Mouse (Mus musculus) adrenal gland (tissue): ENCODE measurements around the gene Upk3bl.

Experiments
- intact Hi-C: fragments of 180-260 bp; cut with DNase I; formaldehyde crosslinking; loops from one replicate; pipeline ENCODE4 v1.15.1; 2025
- long read RNA-seq, 2 experiments: library from polyadenylated mRNA; unstranded; transcript quantifications; one replicate each; pipeline ENCODE4 v2.0.0; 2020; ENCODE audit warnings: borderline replicate concordance in 1 of 2; ENCODE audit not compliant: insufficient replicate concordance in 1 of 2

Gene Upk3bl
- long read RNA-seq, experiment 1 = 0 reads
- long read RNA-seq, experiment 2 = 0 reads

DNA sequence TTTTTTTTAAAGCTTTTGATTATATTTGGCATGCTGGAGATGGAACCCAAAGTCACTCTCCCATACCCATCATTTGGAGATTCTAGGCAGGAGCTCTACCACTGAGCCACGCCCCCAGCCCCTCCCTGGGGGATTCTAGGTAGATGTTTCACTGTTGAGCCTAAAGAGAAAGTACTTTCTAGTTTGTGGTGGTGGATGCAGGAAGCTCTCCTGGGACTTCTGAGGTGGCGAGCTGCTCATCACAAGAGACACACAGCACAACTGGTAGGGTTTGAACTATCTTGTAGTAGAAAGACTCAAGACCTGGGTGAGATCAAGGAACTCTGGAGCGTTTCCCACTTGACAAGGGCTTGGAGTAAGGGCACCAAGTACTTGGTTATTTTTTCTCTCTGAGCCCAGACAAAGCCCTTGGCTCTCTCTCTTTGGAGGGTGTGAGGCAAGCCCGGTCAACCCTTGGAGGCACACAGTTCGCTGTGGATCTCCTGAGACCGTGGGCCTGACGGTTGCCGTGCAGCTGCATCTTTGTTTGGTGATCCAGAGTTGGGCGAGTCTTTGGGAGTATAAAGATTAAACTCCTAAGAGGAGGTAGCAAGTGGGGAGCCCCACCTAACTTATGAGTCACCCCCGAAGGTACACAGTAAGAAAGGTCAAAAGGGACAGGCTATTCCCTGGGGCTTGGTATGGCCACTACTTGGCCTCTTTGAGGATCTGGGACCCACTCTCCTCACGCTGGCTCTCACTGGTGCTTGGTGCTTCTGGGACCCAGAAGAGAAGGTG, at the start of gene Upk3bl:
Upk3bl (plus strand) TSS at position 192 of the 777 bp plus-strand sequence.
- intact Hi-C loops = no loop called here

DNA sequence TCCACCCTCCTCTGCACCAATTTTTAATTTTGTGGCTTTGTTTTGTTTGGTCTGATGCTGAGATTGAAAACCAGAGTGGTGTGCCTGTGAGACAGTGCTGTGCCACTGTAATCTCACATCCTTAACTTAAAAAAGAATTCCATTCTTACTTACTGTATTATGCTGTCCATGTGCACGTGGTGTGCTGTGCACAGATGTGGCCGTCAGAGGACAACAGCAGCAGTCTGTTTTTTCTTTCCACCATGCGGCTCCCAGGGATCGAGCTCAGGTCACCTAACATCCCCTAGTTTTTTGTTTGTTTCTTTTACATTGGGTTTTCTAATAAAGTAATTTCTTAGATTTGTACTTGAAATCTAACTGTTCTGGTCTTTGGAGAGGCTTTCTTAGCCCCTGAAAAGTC, 49.8 kb upstream of the Upk3bl start:
- intact Hi-C loops = no loop called here

DNA sequence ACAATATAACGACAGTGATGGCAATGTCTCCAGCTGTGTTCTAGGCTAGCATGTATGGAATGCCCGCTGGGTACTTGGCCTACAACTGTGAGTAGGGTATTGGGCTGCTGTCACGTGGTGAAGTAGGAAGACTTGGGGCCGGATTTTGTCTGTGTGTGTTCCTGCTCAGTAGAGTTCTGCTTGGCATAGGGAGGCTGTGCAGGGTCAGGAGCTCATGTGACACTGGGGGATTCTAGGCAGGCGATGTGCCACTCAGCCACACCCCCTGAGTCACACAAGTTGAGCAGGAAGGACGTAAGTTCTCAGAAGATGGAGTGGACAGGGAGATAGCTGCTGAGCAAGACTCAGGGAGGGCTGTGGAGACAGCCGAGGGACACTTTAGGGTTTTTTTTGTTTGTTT, 46.5 kb upstream of the Upk3bl start:
- intact Hi-C loops = no loop called here

DNA sequence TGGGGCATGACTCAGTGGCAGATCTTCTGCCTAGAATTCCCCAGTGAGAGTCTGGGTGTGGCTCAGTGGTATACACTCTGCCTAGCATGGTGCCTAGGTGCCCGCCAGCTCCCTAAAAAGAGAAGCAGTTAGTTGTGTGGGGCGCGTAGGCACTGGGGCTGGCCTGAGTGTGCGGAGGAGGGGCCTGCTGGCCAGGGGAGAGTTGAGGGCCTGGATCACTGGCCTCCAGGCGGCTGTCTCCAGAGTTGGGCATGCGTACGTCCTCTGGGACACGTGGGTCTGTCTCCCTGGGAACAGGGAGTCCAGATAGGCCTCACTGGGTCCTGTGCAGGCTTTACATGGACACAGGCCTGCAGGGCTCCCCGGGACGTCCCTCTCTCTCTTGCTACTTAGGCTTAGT, 39.4 kb upstream of the Upk3bl start:
- intact Hi-C loops = no loop called here

DNA sequence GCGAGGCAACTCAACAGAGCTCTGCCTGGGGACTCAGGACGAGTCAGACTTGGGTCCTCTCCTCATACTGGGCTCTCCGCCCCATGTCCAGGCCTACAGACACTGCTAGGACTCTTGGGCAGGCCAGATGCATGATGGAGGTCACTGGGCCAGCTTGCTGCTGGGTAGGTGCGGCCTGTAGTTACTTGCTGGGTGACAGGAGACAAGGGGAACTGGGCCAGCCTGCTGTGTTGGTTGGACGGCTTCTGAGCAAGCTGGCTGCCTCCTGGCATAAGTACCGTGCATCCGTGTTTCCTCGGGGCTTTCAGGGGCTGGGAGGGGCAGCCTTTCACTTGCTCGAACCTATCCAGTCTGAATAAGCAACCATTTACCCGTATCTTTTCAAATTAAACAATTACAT, 38.7 kb upstream of the Upk3bl start:
- intact Hi-C loops = no loop called here

DNA sequence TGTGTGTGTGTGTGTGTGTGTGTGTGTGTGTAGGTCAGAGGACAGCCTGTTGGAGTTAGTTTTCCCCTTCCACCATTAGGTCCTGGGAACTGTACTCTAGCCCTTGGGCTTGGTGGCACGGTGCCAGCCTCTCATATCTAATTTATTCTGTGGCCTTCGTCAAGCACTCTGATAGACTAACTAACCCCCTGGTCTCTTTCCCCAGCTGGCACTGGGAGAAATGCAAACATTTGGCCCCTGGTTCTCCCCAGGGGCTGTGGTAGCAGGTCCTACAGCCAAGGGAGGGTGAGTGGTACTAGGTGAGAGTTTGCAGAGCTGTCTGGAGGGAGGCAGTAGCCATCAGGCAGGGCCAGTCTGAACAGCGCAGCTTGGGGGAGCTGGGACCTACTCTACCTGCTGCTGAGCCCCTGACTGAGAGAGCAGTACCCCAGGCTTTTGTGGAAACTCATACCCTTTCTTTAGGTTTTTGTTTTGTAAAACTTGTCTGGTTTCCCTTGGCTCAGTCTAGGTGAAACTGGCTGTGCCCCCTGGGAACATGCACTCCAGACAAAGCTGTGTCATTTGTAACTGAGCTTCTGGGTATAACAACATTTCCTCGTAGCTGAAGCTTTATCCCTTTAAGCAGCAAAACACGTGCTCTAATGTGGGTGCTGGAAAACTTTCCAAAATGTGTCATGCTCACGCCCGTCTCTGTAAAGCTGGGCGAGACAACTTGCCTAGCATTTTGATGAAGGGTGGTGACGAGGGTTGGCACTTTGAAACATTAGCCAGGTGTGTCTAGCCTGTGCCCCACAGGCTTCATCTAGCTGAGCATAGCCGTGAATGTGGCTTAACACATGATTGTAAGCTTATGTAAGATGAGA, 38.0 kb upstream of the Upk3bl start:
- intact Hi-C loops = no loop called here

DNA sequence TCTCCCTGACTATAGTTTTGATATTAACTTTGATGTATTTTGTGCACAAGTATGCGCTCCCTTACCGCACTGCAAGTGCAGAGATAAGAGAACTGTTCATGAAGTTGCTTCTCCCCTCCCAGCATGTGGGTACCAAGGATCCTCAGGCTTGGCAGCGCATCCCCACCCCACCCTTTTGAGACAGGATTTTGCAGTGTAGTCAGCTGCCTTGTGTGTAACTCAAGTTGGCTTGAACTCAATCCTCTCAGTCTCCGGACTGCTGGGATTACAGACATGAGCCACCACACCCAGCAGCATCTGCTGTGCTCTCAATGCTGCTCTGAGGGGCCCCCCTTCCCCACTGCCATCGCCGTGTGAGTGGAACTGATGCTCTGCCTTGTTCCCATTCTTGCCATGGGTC, 37.0 kb upstream of the Upk3bl start:
- intact Hi-C loops = no loop called here

DNA sequence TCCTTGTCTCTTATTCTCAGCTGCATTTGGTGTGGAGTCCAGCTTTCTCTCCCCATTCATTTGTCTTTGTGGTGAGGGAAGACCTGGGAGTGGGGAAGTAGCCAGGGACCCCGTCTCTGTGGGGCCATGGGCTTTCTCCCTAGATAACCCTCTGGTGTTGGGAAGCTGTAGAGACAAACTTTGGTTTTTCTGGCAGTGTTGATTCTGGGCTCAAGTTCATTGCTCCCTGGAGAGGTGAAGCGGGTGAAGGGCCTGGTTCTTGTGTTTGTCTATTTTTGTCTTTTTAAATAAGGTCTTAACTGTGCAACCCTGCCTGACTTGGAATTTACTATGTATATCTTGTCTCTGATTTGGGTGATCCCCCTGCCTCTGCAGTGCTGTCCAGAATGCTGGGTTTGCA, 35.6 kb upstream of the Upk3bl start:
- intact Hi-C loops = no loop called here

DNA sequence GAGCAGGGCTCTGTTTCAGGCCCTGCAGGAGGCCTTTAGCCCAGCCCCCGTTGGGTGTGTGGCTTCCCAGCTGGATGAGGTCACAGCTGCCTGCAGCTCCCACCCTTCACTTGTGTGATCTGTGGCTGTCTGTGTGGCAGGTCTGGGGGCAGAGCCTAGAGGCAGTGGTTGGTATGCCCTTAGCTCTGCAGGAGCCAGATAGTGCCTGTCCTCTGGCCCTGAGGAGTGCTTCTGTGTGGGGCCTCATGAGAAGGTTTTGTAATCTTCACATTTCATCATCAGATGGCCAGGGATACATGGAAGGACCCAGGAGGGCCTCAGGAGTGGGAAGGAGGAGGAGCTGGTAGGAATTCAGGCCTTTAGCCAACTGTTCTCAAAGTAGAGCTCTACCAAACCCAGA, 34.4 kb upstream of the Upk3bl start:
- intact Hi-C loops = no loop called here

DNA sequence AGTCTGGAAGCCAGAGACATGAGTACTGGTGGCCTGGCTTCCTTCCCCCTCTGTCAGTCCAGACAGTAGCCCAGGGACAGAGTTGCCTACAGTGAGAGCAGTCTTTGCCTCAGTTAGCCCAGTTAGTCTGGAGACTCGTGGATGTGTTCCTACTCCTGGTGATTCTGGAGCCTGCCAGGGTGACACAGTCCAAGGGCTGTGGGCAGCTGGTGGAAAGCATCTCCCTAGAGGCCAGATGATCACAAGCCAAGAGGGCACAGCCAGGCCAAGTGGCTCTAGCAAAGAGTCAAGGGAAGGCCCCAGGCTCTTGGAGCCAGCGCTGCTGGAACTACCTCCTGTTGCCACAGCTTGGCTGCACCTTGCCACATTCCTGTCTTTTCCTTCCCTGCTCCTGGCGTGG, 28.6 kb upstream of the Upk3bl start:
- intact Hi-C loops = no loop called here

DNA sequence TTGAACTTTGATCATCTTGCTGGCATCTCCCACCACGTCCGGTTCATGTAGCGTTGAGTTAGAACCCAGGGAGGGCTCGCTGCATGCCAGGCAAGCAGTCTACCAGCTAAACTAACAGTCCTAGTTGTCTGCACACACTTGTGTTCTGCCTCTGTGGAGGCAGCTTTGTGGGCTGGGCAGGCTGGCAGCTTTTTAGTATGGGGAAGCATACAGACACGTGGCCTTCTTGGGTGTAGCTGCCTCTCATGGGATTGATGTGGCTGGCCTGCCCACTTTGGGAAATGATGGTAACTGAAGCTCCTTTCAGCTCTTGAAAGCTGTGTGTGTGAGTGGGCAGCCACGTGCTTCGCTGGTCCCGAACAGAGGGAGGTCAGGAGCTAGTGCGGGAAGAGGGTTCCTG, 27.4 kb upstream of the Upk3bl start:
- intact Hi-C loops = no loop called here

DNA sequence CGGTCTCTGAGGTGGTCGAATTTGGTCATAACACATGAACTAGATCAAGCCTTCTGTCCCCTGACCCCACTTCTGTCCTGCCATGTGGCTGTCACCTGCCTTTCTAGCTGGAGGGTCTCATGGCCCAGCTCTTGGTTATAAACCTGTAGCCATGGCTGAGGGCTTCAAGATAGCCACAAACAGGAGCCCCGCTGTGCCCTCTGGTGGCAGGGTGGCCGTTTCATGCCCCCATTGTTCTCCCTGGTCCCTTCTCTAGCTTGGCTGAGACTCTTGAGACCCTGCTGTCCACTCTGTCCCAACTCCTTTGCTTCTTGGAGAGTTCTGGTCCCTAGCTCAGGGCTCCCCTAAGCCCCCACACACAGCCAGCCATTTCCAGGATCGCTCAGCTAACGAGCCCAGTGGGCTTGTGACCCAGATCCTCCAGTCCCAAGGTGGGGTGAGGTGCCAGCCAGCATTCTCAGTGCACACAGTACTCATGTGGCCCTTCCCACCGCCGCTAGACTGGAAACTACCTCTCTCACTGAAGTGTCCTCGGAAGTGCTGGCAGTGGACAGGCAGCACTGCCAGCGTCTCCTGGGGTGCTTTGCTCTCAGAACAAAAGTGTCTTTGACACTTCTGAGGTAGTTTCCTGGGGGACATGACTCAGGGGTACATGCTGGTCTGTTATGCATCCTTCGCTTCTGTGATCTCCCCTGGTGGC, 26.5 kb upstream of the Upk3bl start:
- intact Hi-C loops = no loop called here

DNA sequence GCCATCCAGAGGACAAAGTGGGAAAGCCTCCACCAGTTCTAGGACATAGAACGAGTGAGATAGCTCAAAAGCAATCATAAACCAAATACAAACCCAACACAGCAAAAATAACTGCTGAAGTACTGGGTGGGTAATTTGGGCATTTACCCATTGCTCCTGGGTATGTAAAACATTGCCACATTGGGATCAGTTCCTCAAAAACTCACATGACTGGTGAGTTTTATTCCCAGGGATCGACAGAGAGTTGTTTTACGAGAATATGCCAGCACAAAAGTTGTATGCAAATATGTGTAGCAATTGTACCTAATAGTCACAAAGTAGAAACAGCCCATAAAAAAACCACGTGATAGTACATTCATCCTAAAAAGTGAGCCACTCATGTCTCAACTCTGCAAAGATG, 19.4 kb upstream of the Upk3bl start:
- intact Hi-C loops = no loop called here

DNA sequence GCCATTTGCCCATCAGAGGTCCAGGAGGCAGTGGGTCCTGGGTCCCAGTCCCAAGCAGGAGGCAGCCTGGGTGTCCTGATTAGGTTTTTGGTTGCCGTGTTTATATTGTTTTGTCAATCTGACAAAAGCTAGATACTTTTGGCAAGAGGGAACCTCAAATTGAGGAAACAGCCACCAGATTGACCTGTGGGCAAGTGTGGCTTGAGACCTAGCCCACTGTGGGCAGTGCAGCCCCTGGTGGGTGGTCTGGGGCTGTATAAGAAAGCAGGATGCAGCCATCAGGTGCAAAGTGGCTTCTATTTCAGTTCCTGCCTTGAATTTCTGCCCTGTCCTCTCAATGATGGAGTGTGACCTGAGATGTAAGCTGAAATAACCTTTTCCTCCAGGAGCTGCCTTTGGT, 19.0 kb upstream of the Upk3bl start:
- intact Hi-C loops = no loop called here

DNA sequence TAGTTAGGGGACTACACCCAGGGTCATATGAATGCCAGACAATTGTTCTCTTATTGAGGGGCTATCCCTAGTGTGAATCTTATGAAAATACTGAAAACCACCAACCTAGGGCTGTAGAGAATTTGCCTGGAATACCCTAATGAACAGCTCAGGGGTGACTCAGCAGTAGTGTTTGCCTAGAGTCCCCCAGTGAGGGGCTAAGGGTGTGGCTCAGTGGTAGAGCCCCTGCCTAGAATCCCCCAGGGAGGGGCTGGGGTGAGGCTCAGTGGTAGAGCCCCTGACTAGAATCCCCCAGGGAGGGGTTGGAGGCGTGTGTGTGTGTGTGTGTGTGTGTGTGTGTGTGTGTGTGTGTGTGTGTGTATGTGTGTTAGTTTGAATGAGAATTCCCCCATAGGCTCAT, 17.6 kb upstream of the Upk3bl start:
- intact Hi-C loops = no loop called here

DNA sequence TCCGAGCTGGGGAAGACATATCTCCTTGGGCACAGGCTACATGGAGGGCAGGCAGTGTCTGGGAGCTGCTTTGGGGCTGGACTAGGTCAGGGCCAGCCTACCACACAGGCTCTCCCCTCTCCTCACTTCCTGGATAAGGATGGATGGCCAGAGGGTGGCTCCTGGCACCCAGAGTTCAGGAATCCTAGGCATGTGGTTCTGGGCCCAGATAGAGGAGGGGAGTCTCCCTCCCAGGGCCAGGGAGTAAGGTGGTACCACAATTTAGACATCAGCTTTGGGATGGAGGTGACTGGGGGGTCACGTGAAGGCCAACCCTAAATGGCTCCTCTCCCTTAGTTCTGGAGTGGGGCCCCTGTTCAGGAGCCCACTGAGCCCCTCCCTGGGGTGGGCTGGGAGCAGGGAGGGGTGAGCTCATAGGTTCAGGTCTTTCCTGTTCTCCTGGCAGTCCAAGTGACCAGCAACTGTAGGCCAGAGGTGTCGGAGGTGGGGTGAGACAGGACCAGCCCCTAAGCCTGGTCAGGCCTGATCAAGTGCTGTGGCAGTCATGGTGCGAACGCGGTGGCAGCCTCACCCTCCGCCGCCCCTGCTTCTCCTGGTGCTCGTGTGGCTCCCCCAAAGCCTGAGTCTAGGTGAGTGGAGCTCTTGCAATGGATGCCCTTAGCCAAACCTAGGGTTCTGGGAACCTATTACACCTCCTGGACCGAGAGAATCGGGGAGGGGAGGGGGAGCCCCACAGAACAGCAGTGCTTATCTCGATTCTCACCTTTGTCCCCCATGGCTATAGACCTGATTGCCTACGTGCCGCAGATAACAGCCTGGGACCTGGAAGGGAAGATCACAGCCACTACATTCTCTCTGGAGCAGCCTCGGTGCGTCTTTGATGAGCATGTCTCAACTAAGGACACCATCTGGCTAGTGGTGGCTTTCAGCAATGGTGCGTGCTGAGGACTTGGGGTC, 15.8 kb upstream of the Upk3bl start, which contains the start of gene Upk3b:
Upk3b (plus strand) TSS at position 239 of the 957 bp plus-strand sequence.
- intact Hi-C loops = no loop called here

DNA sequence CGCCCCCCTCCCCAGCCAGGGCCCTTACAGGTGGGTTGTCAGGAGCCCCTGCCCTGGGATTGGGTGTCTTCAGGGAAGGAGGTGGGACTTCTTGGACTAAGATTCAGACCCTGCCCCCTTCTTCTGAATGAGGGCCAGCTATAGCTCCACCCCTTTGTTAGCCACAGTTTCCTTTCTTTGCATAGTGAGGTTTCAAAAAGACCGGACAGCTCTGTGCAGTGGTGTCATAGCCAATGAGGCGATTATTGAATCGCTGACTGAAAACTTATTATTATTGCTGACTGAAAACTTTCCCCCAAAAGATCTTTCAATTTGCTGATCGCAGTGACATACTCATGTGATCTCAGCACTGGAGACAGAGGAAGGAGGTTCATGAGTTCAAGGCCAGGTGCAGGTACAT, 14.1 kb upstream of the Upk3bl start:
- intact Hi-C loops = no loop called here

DNA sequence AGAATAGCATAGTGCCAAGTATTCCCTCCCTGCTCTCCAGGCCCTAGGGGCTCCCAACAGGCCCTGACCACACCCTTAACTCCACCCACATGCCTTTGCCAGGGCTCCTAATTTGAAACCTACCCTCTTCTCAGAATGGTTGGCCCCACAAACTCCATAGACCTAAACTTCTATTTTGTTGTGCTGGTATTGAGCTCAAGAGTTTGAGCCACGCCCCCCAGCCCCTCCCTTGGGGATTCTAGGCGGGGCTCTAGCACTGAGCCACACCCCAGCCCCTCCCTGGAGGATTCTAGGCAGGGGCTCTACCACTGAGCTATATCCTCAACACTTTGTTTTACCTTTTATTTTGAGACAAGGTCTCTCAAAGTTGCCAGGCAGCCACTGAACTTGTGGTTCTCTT, 13.0 kb upstream of the Upk3bl start:
- intact Hi-C loops = no loop called here

DNA sequence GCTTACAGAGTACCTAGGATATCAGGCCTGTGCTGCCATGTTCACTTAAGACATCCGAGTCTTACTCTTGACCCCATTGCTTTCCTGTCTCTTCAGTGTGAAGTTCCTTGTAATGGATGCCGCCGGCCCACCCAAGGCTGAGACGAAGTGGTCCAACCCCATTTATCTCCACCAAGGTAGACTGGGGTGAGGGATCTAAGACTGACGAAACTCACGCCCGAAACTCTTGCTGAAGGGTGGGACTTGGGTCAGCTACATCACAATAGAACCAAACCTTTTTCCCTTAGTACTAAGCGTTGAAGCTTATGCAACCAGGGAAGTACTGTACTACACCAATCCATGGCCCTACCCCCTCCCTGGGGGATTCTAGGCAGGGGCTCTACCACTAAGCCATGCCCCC, 12.6 kb upstream of the Upk3bl start:
- intact Hi-C loops = no loop called here

DNA sequence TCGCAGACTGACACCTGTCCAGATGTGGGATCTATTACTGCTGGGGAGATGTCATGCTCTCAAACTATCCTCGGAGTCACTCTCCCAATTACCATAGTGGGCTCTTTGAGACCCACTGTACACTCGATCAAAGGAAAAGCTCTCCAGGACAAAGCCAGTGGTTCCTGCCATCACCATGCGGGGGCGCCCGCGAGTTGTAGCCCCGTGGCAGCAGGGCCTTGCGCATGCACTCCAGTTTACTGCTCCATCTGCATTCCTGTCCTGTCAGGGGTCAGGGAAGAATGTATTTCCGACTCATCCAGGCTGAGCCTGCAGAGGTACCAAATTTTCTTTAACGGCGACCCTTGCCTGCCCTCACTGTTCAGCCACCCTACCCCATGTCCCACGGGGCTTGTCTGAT, 9.4 kb upstream of the Upk3bl start:
- intact Hi-C loops = no loop called here

DNA sequence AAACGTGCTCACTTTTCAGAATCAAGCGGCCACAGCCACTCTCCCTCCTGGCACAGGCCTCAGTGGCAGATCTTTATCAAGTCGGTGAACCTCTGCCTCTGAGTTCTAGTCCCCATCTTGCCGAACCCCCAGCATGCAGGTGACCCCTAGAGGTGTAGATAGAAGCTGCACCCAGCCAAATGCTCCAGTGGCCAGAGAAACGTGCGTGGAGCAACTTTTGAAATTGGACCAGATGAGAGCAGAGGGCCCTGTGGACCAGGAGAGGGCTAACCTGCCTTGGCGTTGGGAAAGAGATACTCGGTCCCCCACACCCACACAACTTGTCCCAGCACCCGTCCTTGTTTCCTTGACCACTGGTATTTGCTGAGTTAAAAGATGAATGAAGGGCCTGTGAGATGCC, 8.9 kb upstream of the Upk3bl start:
- intact Hi-C loops = no loop called here
